Mouse (Mus musculus): Measurements from ENCODE around the gene Gse1.

The Gse1 gene

GRCm38 (mm10) chr8:120566681-120567080, 338.4 kb downstream of the Gse1 start:
- no peak for DNase-seq (ENCODE audit: extremely low read depth, low read depth)

- no peak for DNase-seq (ENCODE audit: extremely low read depth, low read depth)
These were observed 339.5 kb downstream of the Gse1 start for GRCm38 (mm10) chr8:120567731-120568130.

DNA sequence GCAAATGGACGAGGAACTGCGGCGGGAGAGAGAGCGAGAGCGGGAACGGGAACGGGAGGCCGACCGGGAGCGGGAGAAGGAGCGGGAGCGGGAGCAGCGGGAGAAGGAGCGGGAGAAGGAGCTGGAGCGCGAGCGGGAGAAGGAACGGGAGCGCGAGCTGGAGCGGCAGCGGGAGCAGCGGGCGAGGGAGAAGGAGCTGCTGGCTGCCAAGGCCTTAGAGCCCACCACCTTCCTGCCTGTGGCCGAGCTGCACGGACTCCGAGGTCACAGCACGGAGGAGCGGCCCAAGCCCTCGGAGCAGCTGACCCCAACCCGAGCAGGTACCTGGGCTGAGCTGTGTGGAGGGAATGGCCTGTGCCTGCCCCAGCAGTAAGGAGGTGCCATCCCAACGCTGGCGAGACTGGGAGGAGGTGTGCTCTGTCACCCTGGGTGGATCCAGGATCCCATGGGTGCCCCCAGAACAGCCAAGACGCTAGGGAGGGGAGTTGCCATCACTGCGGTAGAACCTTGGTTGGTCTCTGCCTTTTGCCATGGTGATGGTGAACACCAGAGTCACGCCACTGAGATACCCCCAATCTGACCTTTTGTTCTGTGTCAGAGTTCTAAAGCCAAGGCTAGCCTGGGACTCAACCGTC, 340.0 kb downstream of the Gse1 start:
- no peak for DNase-seq (ENCODE audit: extremely low read depth, low read depth)

- no peak for DNase-seq (ENCODE audit: extremely low read depth, low read depth)
These were observed 340.9 kb downstream of the Gse1 start for GRCm38 (mm10) chr8:120569123-120569522.

DNA sequence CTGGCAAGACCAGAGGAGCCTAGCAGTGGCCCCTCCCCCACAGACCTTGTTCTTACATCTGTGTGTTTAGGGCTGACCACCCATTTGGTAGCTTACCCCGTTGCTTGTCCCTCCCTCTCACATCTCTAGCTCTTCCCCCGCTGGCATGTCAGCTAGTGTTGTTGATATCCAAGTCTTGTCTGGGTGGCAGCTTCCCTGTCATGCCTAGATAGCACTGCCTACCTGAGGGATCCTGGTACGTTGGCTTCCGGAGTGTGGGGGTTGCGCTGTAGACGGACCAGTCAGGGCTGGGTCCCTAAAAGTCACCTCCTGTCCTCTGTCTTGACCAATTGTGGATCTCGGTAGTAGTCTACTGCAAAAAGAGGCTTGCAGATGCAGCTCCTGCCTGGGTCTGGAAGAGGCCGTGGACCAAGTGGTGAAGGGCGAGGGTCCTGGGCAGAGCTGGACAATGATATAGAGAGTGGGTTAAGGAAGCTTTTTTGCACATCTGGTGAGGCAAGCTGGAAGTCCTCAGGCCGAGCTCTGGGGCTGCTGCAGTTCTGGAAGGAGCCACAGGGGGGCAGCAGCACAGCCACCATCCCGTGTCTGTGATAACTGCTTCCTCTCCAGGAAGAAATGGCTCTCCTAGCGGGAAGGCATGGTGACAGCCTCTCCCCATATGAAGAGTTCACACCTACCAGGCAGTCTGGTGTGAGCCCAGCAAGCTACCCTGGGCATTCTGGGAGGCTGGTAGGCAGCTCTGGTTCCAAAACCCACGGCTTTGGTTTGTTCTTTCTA, 341.9 kb downstream of the Gse1 start:
- DNase-seq (ENCODE audit: extremely low read depth, low read depth) = peak; percentile 22

DNA sequence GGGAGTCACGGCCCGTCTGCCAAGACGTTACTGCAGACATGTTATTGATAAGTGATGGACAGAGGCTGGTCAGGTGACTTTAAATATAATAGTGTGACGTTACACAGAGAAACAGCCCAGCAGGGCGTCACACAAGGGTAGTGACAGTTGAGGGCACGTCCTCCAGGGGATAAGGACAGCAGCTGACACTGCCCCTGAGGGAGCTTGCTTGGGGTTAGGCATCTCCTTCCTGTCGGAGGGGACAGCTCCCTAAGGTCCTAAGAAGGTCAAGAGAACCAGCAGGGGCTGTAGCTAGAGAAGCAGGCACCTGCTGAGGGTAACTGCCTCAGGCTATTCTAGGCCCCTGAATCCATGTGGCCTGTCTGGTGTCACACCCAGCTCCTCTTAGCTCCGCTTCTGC, 343.3 kb downstream of the Gse1 start:
- DNase-seq (ENCODE audit: extremely low read depth, low read depth) = no peak

- DNase-seq (ENCODE audit: extremely low read depth, low read depth) = no peak
These were observed 344.3 kb downstream of the Gse1 start for GRCm38 (mm10) chr8:120572534-120572933.

- no peak for DNase-seq (ENCODE audit: extremely low read depth, low read depth)
These were observed 345.6 kb downstream of the Gse1 start for GRCm38 (mm10) chr8:120573866-120574265.

DNA sequence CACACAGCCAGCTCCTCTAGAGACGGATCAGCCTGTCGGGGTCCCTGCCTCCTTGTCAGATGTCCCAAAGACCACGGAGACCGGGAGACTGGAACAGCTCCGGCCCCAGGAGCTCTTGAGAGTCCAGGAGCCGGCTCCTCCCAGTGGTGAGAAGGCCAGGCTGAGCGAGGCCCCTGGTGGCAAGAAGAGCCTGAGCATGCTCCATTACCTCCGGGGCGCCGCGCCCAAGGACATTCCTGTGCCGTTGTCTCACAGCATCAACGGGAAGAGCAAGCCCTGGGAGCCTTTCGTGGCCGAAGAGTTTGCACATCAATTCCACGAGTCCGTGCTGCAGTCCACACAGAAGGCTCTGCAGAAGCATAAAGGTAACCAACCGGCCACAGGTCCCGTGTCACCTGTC, 346.7 kb downstream of the Gse1 start:
- no peak for DNase-seq (ENCODE audit: extremely low read depth, low read depth)

- no peak for DNase-seq (ENCODE audit: extremely low read depth, low read depth)
These were observed 347.5 kb downstream of the Gse1 start for GRCm38 (mm10) chr8:120575801-120576200.

DNA sequence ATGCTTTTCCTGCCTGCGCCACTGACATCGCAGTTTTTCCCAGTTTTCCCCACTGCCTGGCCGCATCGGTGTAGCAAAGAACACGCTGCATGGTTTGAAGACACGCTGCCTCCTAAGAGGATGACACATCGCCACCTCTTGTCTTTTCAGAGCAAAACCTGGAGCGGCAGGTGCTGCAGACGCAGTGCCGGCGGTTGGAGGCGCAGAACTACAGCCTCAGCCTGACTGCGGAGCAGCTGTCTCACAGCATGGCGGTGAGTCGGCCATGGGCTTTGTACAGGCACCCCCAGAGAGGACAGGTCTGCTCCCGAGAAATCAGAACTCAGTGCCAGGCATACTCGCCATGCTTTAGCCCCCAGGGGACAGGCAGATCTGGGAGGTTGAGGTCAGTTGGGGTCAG, 349.6 kb downstream of the Gse1 start:
- DNase-seq (ENCODE audit: extremely low read depth, low read depth) = no peak

- no peak for DNase-seq (ENCODE audit: extremely low read depth, low read depth)
These were observed 352.2 kb downstream of the Gse1 start for GRCm38 (mm10) chr8:120580336-120581000.

GRCm38 (mm10) chr8:120581329-120581728, 353.1 kb downstream of the Gse1 start:
- no peak for DNase-seq (ENCODE audit: extremely low read depth, low read depth)

GRCm38 (mm10) chr8:120581811-120582210, 353.6 kb downstream of the Gse1 start:
- DNase-seq (ENCODE audit: extremely low read depth, low read depth) = no peak

- no peak for DNase-seq (ENCODE audit: extremely low read depth, low read depth)
These were observed 357.3 kb downstream of the Gse1 start for GRCm38 (mm10) chr8:120585521-120585920.

DNA sequence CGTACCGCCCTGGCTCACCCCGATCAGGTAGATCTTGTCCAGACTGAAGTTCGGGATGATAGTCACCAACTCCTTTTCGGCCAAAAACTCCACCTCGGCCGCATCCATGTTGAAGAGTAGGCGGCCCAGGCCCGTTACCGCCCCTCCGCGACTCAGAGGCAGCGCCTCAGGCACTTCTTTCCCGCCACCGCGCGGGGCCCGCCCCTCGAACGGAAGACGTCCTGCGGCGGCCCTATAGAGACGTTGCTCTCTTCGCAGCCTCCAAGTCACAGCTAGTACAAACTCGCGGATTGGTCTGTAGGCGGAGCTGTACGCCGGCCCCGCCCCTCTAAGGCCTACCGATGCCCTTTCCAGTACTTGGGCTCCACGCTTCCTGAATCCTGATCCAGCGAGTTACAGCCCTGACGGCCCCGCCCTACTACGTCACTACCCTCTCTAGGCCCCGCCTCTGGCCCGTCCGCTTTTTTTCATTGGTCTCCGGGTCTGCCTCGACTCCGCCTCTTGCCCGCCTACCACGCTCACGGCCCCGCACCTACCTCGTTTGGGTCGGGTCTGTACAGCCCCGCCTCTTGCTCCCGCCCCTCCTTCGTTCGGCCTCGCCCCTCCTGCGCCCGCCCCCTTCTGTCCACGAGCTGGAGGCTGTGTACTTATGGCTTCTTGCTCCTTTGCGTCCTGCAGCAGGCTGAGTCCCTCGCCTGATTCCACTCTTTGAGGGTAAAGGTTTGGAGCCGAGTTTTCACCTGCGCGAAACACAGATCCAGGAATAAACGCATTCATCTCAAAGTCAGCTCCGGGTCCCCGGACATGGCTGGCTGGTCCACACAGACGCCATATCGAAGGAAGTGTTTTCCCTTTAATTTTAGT, 360.9 kb downstream of the Gse1 start, which contains the start of gene Gins2:
TSS of gene Gins2 (minus strand) at position 397 of the 864 bp plus-strand sequence.
- DNase-seq (ENCODE audit: extremely low read depth, low read depth) = peak; percentile 98

DNA sequence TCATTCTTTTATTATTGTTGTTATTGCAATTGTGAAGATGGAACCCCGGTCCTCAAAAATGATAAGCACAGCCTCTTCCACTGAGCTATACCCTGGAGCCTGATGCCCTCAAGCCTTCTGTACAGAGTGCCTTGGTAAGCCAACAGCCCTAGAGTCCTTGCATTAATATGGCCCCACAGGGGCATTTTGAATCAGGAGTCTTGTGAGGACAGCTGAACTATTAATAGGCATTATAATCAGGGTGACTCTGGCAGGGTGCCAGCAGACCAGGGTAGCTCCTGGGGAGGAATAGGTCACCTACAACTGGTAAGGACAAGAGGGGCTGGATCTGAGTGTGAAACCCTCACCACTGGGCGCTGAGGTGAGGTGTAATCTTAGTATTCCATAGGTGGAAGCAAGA, 361.7 kb downstream of the Gse1 start:
- no peak for DNase-seq (ENCODE audit: extremely low read depth, low read depth)

DNA sequence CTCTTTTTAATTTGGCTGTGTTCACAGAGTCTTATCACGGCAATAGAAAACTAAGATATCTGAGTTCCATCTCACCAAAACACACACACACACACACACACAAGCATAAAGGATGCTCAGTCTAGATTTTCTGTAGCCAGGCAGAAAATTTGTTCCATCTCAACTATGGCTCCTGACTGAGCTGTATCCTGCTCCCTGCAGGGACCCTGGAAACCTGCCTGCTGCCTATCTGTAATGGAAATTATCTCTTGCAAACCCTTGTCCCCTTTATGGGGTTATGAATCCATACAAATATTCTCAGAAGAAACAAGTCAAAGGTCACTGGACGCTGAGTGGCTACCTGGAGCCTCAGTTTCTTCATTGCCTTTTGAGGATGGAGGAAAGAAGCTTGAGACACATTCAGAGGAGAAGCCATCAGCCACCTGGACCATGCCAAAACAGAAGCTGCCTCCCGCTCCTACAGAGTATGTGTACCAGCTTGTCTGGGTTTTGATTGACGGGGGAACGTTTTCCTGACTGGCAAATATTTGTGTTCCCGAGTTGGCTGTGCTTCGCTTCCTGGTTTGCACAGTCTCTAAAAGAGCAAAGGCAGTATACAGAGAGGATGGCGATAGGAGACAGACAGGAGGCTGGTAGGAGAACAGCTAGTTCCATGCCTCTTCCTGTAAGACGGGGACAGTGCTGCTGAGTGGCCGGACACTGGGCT, 363.5 kb downstream of the Gse1 start:
- DNase-seq (ENCODE audit: extremely low read depth, low read depth) = no peak

DNA sequence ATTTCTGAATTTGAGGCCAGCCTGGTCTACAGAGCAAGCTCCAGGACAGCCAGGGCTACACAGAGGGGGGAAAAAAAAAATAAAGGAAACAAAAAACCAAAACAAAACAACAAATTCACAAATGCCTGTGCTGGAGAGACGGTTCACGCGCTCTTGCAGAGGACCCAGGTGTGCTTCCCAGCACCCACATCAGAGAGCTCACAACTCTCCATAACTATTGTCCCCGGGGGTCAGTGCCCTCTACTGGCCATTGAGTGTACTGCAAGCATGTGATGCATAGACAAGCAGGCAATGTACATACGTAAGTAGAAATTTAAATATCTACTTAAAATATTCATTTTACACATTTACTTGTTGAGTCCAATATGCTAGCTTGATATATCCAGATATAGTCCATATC, 366.3 kb downstream of the Gse1 start:
- no peak for DNase-seq (ENCODE audit: extremely low read depth, low read depth)

- peak; percentile 54 for DNase-seq (ENCODE audit: extremely low read depth, low read depth)
These were observed 367.7 kb downstream of the Gse1 start for GRCm38 (mm10) chr8:120595963-120596362.

GRCm38 (mm10) chr8:120598579-120598978, 370.3 kb downstream of the Gse1 start:
- DNase-seq (ENCODE audit: extremely low read depth, low read depth) = no peak
